Mouse (Mus musculus) embryonic stem cell, embryonic (primary cell): ENCODE data around the gene Kcnk1.

Experiments
- CTCF ChIA-PET, 4 experiments: fragments of 300-600 bp in 2 of 4; fragments of 350-600 bp in 2 of 4; sonication (Branson Sonifier 250); formaldehyde crosslinking; loops; one replicate each; lab custom pipeline; 2022; ENCODE audit warnings: inconsistent platforms in 2 of 4; lab: Charles Lee
- POLR2A ChIA-PET, 4 experiments: fragments of 300-600 bp in 2 of 4; fragments of 350-600 bp in 2 of 4; sonication (Branson Sonifier 250); formaldehyde crosslinking; loops; one replicate each; lab custom pipeline; 2022; ENCODE audit warnings: antibody characterized with exemption in 4 of 4, inconsistent platforms in 1 of 4; lab: Charles Lee

Kcnk1 gene

GRCm38 (mm10) chr8:126074111-126074510 is 79.1 kb downstream of the Kcnk1 start:
- ChIA-PET POLR2A (interaction anchor here in 1 of 4 experiments (0.6 kb wide), 1 partner anchor 115 kb away, joined by 4 read pairs; no protein-coding TSS in a partner anchor), CTCF (interaction anchor here in 1 of 4 experiments (0.8 kb wide), 1 partner anchor 183 kb away, joined by 6 read pairs; no protein-coding TSS in a partner anchor)

GRCm38 (mm10) chr8:126075400-126075799 is 80.4 kb downstream of the Kcnk1 start:
- ChIA-PET POLR2A (interaction anchor here in 2 of 4 experiments (0.7 to 0.8 kb wide), 2 partner anchors 124 to 503 kb away, joined by 5 to 6 read pairs; no protein-coding TSS in a partner anchor), CTCF (interaction anchor here (0.5 to 1.0 kb wide), 12 partner anchors 10 to 1187 kb away, joined by 3 to 9 read pairs (median 3); no protein-coding TSS in a partner anchor)
